Mouse (Mus musculus) monocyte, adult 5-6 weeks (primary cell): Measurements from ENCODE around the gene Ptbp3. TPM values are rescaled to one million over a fixed set of nuclear protein-coding genes. Genes with fewer than 3 reads are reported as not detected.

ENCODE experiments used
- ATAC-seq: fragments of 153-309, 156-312 bp; replicated peaks from 2 replicates; pipeline ENCODE4 v1.8.0; 2017; ENCODE audit warnings: mild to moderate bottlenecking; ENCODE audit not compliant: low TSS enrichment, insufficient number of reproducible peaks, severe bottlenecking, poor library complexity, low FRiP score
- total RNA-seq: library from RNA; stranded (forward); fragments of 200-1000, 200-491, 200-594 nt; gene quantifications from 3 replicates; pipeline ENCODE4 v1.2.3, GENCODE M21; 2017

Ptbp3 gene
- total RNA-seq, 1 experiment from 2014 or later: 308 TPM

DNA sequence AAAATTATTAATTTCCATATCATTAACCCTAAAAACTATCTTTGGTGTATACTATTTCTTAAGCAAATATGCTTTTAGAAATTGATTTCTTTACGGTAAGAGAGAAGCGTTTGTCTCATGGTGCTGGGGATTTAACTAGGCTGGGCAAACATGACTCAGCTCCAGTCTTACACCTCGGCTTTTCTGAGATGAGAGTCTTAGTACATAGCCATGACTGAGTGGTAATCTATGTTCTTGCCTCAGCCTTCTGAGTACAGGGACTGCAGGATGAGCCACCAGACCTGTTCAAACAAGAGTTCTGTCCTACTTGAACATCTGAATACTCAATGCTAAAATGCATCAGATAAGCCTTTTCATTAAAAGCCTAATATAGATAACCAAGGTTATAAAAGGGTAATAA is 24.3 kb downstream of the Ptbp3 start:
- no peak for ATAC-seq

GRCm38 (mm10) chr4:59510321-59510720 is 38.8 kb downstream of the Ptbp3 start:
- no peak for ATAC-seq

- no peak for ATAC-seq
These were observed 39.6 kb downstream of the Ptbp3 start for GRCm38 (mm10) chr4:59509558-59509957.

GRCm38 (mm10) chr4:59507766-59508165 is 41.4 kb downstream of the Ptbp3 start:
- no peak for ATAC-seq

GRCm38 (mm10) chr4:59506704-59507103 is 42.5 kb downstream of the Ptbp3 start:
- no peak for ATAC-seq

DNA sequence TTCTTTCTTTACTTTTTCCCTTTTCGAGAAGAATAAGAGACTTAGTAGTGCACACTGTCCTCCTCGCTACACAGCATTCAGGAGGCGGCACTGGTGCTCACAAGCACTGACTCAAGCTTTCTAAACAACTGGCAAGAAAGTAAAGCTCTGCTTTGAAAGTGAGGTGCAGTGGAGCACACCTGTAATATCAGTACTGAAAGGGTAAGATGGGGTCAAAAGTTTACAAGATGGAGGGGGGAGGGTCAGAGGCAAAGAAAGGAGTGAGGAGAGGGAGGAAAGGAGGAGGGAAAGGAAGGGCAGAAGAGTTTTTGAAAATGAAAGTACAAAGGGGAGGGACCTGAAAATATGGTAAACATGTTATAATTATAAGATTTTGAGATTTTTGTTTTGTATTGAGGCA is 43.7 kb downstream of the Ptbp3 start:
- no peak for ATAC-seq

DNA sequence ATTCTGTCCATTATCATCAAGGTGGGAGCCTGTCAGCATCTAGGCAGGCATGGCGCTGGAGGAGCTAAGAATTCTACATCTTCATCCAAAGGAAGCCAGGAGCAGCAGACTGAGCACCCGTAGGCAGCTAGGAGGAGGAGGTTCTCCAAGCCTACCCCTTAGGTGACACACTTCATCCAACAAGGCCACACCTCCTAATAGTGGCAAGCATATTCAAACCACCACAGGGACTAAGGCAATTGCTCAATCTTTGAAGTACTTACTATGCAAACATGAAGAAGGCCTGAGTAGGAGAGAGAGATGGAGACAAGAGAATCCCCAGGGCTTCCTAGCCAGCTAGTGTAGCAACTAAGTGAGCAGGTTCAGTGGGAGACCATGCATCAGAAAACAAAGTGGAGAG is 58.1 kb downstream of the Ptbp3 start:
- ATAC-seq: no peak

DNA sequence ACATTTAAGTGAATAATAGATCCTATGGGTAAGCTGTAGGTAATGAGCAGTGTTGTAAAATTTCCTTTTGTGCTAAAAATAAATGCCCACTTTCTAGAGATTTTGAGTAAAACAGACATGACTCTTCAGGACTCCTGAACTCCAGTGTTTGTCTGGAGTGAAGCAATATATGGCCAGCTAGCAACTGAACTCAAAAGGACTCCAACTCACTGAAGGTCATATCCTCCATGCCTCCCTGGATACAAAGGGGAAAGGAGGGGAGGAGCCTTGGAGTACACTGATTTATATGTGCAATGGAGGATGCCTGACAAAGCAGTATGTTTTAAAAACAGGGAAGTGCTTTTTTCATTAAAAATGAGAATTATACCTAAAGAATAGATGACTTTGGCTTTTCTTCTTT is 77.9 kb downstream of the Ptbp3 start:
- ATAC-seq: no peak

DNA sequence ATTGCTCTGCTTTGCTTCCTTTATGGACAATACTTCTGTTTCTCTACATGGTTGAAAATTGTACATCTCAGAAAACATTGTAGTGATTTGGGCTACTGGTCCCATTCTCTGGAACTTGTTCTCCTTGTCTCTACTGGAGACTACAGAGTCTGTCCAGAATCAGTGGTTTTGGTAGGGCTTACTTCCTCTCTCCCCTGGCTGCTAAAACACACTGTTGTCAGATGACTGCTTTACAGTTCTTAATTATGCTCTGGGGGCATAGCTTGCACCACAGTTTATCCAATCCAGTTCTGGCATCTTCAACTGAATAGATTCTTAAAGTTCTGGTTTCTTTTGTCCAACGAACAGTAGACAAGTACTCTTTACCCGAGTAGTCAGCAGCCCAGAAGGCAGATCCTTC is 83.7 kb downstream of the Ptbp3 start:
- ATAC-seq: no peak

DNA sequence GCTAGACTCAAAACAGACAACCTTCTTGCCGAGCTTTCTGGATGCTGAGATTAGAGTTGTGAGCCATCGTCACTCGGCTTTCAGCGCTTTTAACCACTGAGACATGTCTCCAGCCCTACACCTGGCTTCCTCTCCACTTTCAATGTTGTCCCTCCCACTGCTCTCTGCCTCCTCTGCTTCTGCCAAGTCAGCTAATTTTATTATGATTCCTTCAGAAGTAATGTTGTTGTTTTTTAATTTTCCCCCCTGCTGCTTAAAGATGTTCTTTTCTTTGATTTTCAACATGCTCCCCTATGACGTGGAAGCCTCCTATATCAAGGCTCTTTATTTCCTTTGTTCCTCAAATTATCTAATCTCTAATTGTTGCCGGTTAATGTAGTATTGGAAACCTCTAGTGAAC is 84.5 kb downstream of the Ptbp3 start:
- ATAC-seq: no peak

DNA sequence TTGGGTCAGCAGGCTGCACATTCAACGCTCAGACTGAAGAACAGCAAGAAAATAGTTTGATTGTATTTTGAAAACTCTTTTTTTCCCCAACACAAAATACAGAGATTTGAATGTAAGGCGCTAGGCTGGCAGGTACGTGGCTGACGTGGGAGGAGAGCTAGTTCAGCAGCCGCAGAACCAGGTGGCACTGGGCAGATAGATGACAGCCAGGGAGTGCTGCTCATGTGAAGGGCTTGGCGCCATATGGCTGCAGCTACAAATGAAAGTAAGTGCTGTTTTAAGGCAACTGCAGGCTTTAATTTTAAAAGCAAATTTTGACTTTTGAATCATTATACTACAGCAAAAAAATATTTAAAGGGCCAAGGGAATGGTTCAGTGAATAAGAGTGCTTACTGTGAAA is 86.7 kb downstream of the Ptbp3 start:
- no peak for ATAC-seq

DNA sequence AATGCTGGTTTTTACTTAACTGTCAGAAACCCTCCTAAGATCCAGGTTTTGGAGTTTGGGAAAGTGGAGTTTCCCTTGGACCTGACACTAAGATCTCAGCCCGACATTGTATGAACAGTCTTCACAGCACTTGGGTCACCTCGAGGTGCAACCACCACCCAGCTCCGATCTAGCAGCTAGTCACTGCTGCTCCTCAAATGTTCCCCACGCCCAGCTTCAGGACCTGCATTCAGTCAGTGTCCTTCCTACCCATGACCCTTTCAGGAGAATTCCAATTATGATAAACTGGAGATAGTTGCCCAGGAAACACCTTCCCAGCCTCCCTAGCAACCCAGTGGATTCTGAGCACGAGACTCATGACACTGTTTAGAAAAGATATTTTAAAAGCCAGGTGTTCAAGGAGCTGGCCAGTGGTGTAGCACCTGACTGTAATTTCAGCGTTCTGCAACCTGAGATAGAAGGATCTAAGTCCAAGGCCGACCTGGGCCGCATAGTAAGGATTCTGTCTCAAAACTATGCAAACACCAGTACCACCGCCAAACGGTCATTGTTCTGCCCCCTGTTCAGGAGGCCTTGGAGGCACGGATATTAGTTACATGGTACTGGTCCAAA is 87.9 kb downstream of the Ptbp3 start:
- ATAC-seq: no peak

GRCm38 (mm10) chr4:59459216-59459955 is 89.8 kb downstream of the Ptbp3 start:
- ATAC-seq: no peak

DNA sequence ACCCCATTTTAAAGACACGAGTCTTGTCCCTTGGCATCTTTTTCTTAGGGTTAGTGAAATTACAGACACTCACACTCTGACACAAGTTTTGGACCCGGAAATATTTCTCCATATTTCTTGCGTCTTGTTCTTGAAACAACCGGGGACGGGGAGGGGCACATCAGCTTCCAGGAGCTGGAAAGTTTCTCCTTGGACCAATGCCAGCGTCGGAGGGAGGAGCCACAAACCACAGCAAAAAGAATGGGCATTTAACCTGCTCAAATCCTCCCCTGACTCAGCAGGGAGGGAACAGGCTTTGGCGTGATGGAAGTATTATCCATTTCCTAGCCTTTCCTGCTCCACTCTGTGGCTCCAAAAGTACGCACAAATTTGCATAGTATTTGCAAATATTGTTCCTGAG is 91.2 kb downstream of the Ptbp3 start:
- ATAC-seq: no peak

DNA sequence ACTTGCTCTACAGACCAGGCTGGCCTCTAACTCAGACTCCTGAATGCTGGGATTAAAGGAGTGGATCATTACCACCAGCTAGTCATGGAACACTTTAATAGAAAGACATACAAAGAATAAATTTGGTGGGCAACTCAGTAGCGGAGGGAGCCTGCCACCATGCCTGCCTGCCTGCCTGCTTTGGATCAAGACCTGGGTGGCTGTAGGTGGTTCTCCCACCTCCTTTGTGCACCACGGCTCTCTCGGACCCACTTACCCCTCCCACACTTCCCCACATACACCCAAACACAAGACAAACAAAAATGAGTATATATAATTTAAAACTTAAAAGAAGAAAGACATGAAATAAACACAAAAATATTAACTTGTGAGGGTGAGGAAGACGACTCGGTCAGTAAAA is 92.1 kb downstream of the Ptbp3 start:
- no peak for ATAC-seq

DNA sequence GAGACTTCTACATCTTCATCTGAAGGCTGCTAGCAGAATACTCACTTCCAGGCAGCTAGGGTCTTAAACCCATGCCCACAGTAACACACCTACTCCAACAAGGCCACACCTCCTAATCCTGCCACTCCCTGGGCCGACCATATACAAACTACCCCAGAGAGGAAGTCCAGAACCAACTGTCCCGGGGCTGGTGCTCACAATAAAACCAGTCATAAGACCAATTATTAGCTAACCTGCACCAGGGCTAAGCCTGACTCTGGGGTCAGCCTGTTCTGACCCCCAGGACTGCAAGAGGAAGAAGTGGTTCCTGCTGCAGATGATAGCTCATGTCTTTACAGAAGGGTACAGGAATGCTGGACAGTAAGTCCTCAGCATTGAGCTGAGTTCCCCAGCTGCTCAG is 93.7 kb downstream of the Ptbp3 start:
- no peak for ATAC-seq

DNA sequence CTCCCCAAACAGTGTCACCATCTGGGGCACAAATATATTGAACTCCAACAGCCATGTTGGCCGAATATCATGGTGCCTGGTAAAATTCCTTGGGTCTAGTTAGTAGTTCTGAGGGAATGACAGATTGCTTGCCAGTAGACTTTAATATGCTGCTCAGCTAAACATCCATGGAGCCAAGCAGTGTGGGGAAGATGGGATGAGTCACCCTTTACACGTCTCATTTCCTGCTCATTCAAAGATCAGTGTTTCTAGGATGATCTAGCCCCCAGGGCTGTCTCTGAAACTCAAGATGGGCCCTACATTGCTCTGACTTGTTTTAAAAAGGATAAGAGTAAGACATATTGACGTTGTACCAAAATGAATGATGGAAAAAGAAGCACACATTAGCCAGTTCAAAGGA is 95.1 kb downstream of the Ptbp3 start:
- ATAC-seq: no peak

DNA sequence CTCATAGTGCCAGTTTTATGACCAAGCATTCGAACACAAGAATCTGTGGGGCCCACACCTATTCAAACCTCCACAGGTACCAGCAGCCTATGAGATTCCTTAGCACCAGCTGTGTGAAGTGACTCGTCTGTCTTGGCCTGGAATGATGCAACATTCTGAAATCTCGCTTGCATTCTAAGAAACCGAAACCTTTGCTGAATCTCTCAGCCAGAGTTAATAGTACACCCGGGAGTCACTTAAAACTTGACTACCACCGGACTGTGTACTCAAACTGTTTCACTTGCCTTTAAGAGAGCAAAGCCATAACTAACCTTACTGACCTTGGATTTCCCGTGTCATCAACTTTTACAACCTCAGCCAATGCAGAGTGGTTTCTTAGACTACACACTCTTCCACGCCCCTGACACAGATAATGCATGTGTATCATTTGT is 96.6 kb downstream of the Ptbp3 start:
- ATAC-seq: no peak

GRCm38 (mm10) chr4:59450906-59451305 is 98.3 kb downstream of the Ptbp3 start:
- no peak for ATAC-seq

GRCm38 (mm10) chr4:59450234-59450854 is 98.8 kb downstream of the Ptbp3 start:
- no peak for ATAC-seq
